Mouse (Mus musculus) forebrain, embryonic 12.5 days (tissue): Measurements from ENCODE around the gene Olfr486. TPM values are rescaled to one million over a fixed set of nuclear protein-coding genes. Genes with fewer than 3 reads are reported as not detected.
"Not testable (repeated sequence)": the region's sequence is repeated elsewhere in the genome, so short reads cannot be mapped to it uniquely, and the experiment has no call there.

Experiments used
- ATAC-seq: fragments of 200-750 bp; cut with Nextera tagmentation; 2 replicates; pipeline ENCODE4 v1.8.0; 2017; ENCODE audit warnings: moderate TSS enrichment; ENCODE audit not compliant: low FRiP score
- H3K27ac ChIP-seq: fragments of 300-500 bp; sonication (generic); 2 replicates; pipeline ENCODE4 v1.5.1; 2016; ENCODE audit warnings: mild to moderate bottlenecking
- H3K27me3 ChIP-seq: fragments of 300-500 bp; sonication (generic); 2 replicates; pipeline ENCODE4 v1.6.1; 2016; ENCODE audit warnings: mild to moderate bottlenecking
- H3K36me3 ChIP-seq: fragments of 300-500 bp; sonication (generic); replicated peaks from 2 replicates; pipeline ENCODE4 v1.6.1; 2016; ENCODE audit warnings: mild to moderate bottlenecking
- H3K4me1 ChIP-seq: fragments of 300-500 bp; sonication (generic); 2 replicates; pipeline ENCODE4 v1.6.1; 2016
- H3K4me2 ChIP-seq: fragments of 300-500 bp; sonication (generic); 2 replicates; pipeline ENCODE4 v1.6.1; 2016; ENCODE audit warnings: mild to moderate bottlenecking, moderate library complexity
- H3K4me3 ChIP-seq: fragments of 300-500 bp; sonication (generic); replicated peaks from 2 replicates; pipeline ENCODE4 v1.5.1; 2016; ENCODE audit warnings: mild to moderate bottlenecking
- H3K9ac ChIP-seq: fragments of 300-500 bp; sonication (generic); 2 replicates; pipeline ENCODE4 v1.6.1; 2016; ENCODE audit warnings: mild to moderate bottlenecking
- H3K9me3 ChIP-seq: fragments of 300-500 bp; sonication (generic); 2 replicates; pipeline ENCODE4 v1.6.1; 2016
- WGBS: fragments of 180-500 bp; shearing (Covaris S2); methylation state at CpG from one replicate; pipeline ENCODE4 v1.1.7; 2016; 5-methylcytosine and 5-hydroxymethylcytosine counted together
- polyA plus RNA-seq: library from polyadenylated mRNA; unstranded; fragments of >200 nt; fragmentation: Nextera tagmentation; extraction: Ambion mirVana; gene quantifications from 2 replicates; pipeline ENCODE4 v1.2.1, GENCODE M21; 2016

The Olfr486 gene
- not detected in 2 replicates for polyA plus RNA-seq

DNA sequence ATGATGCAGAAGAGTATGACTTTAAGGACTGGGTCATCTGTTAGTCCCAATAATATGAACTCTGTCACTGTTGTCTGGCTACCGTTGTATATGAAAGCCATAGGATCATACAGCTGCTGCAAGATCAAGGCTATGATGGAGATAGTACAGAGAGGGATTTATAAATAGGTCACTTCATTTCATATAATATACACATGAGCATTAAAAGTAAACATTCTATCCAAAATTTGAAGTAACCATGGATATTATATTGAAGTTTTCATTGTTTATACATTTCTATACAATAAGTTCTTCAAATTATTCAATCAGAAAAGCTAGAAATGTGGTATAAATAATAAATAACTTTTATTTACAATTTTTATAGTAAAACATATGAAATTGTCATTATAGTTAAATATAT is at the start of gene Olfr486:
Gene Olfr486, minus strand, starts transcription at position 101 of the 400 bp plus-strand sequence.
- not testable (repeated sequence) for H3K4me1 ChIP-seq, H3K4me2 ChIP-seq, ATAC-seq

DNA sequence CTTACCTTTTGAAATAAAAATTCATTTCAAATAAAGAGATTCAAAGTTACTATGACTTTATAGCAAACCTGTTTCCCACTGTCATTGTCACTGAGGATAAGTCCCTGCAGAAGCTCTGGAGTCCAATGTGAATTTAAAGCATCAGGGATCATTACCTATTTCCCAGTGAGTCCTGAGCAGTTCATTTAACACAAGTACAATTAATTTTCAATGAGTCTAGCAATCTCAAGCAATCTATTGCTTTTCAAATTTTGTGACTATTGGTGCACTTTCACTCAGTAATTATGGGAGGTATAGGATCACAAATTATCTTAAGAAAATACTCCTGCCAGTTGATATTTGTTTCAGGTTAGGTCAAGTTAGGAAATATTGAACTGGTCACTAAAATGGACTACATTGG is 42.0 kb upstream of the Olfr486 start, which contains the start of gene Olfr487:
Gene Olfr487, minus strand, starts transcription at position 101 of the 400 bp plus-strand sequence.
- H3K9me3 ChIP-seq, ATAC-seq, H3K4me3 ChIP-seq, H3K27me3 ChIP-seq, H3K27ac ChIP-seq, H3K9ac ChIP-seq, H3K4me1 ChIP-seq, H3K4me2 ChIP-seq, H3K36me3 ChIP-seq: not testable (repeated sequence)

More for the DNA sequence above, at the start of gene Olfr486:
- H3K9me3 ChIP-seq, H3K27me3 ChIP-seq, H3K4me3 ChIP-seq, H3K36me3 ChIP-seq, H3K9ac ChIP-seq, H3K27ac ChIP-seq: not testable (repeated sequence)
- 95% methylated on average over 1 of the region's 1 CpGs for WGBS

DNA sequence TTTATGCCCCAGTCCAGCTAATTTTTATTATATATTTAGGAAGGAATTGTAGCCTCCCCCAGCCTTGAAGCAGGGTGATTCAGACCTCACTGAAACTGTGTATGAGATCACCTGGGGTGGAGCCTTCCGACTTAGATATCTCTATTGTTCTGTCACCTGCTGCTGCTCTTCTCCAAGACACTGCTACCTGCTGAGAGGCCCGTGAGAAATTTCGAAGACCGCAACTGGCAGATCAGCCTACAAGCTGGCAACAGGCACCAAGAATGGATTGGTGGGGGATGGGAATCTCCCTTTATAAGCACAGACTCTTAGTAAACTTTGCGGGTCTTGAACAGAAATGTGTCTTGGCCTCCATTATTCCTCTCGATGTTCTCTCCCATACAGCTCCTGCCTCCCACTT is 24.4 kb upstream of the Olfr486 start:
- Histone ChIP-seq H3K36me3 (no peaks in the 10 kb centered on the region), H3K4me2 (no peak overlapping the region), H3K9ac (no peak overlapping the region), H3K27ac (no peak overlapping the region), H3K27me3 (no peaks in the 10 kb centered on the region), H3K4me1 (no peaks in the 10 kb centered on the region), H3K9me3 (no peaks in the 10 kb centered on the region), H3K4me3 (no peak overlapping the region)
- WGBS, result 42% methylated on average over 6 of the region's 6 CpGs
- no peak for ATAC-seq

DNA sequence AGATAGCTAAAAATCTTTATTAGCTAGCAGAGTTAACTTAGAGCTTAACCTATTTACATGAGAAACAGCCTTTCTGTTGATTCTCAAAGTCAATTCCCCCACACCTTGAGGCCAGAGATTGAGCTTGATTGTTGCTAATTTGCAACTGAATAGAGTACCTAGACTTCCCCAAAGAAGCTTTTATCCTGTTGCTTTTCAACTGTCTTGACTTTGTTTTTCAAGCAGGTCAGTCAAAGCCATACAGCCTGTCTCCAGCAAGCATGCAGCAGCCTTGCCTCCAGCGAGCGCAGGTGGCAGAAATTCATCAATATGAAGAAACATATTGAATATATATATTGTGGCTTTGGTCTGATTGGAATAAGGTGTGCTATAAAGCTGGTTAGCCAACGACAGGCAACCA is 23.8 kb upstream of the Olfr486 start:
- not testable (repeated sequence) for H3K4me2 ChIP-seq, H3K27ac ChIP-seq, H3K9me3 ChIP-seq, H3K9ac ChIP-seq, ATAC-seq, H3K4me1 ChIP-seq, H3K4me3 ChIP-seq, H3K36me3 ChIP-seq, H3K27me3 ChIP-seq
- WGBS, result 62% methylated on average over 3 of the region's 3 CpGs

DNA sequence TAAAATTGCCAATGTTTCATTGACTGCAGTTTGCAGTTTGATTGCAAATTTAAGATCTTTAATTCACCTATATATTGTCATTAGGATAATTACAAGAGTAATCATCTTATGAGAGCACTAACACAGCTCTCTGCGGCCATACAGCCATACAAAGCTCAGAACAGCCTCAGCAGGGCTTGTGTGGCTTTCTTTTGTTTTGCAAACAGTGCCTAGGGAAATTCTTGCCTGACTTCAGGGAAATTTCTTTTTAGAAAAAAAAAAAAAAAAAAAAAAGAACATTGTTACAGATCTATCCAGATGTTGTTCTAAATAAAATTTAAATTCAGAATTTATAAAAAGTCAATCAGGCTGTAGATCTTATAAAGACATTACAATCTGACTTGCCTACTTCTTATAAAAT is 20.2 kb upstream of the Olfr486 start:
- H3K4me1 ChIP-seq, H3K9ac ChIP-seq, H3K9me3 ChIP-seq, H3K27ac ChIP-seq, ATAC-seq, H3K4me3 ChIP-seq, H3K36me3 ChIP-seq, H3K4me2 ChIP-seq, H3K27me3 ChIP-seq: not testable (repeated sequence)
- 41% methylated on average over 1 of the region's 1 CpGs for WGBS

DNA sequence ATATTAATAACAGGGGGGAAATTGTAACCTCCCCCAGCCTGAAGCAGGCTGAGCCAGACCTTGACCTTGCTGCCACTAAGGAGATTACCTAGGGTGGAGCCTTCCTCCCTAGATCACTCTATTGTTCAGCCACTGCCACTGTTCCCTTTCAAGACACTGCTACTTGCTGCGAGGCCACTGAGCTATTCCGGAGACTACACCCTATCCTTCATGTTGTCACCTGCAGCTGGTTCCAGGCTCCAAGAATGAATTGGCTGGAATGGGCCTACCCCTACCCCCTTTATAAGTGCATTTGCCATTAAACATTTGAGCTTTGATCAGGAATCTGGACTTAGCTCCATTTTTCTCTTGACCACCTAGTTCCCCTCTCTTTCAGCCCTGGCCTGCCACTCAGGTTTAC is 18.7 kb upstream of the Olfr486 start:
- not testable (repeated sequence) for H3K9me3 ChIP-seq, ATAC-seq, H3K27ac ChIP-seq, H3K36me3 ChIP-seq, H3K4me1 ChIP-seq, H3K4me3 ChIP-seq, H3K27me3 ChIP-seq, H3K4me2 ChIP-seq, H3K9ac ChIP-seq
- 33% methylated on average over 2 of the region's 2 CpGs for WGBS

DNA sequence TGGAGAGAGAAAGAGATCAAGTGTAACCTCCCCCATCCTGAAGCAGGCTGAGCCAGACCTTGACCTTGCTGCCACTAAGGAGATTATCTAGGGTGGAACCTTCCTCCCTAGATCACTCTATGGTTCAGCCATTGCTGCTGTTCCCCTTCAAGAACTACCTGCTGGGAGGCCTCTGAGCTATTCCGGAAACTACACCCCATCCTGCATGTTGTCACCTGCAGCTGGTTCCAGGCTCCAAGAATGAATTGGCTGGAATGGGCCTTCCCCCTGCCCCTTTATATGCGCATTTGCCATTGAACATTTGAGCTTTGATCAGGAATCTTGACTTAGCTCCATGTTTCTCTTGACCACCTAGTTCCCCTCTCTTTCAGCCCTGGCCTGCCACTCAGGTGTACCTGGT is 12.7 kb upstream of the Olfr486 start:
- ATAC-seq, H3K36me3 ChIP-seq, H3K4me3 ChIP-seq, H3K4me1 ChIP-seq, H3K9me3 ChIP-seq, H3K27ac ChIP-seq, H3K9ac ChIP-seq, H3K4me2 ChIP-seq, H3K27me3 ChIP-seq: not testable (repeated sequence)
- WGBS, result 95% methylated on average over 2 of the region's 2 CpGs

DNA sequence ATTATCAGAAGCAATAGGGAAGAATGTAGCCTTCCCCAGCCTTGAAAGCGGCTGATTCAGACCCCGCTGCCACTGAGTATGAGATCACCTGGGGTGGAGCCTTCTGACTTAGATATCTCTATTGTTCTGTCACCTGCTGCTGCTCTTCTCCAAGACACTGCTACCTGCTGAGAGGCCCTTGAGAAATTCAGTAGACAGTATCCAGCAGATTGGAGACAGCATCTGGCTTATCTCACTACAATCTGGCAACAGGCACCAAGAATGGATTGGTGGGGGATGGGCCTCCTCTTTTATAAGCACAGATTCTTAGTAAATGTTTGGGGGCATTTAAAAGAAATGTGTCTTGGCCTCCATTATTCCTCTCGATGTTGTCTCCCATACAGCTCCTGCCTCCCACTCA is 11.9 kb upstream of the Olfr486 start:
- WGBS, result 83% methylated on average over 3 of the region's 3 CpGs
- H3K27me3 ChIP-seq, H3K9ac ChIP-seq, H3K4me2 ChIP-seq, H3K4me3 ChIP-seq, H3K4me1 ChIP-seq, ATAC-seq, H3K27ac ChIP-seq, H3K9me3 ChIP-seq, H3K36me3 ChIP-seq: not testable (repeated sequence)

DNA sequence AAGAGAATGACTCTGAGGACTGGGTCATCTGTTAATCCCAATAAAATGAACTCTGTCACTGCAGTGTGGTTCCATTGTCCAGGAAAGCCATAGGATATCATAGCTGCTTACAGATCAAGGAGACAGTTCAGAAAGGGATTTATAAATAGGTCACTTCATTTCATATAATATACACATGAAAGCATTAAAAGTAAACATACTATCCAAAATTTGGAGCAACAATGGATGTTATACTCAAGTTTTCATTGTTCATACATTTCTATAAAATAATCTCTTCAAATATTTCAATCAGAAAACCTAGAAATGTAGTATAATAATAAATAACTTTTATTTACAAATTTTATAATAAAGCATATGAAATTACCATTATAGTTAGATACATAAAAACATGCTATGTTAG is 12.8 kb downstream of the Olfr486 start, which contains the start of gene Olfr485:
Gene Olfr485, minus strand, starts transcription at position 101 of the 400 bp plus-strand sequence.
- H3K27ac ChIP-seq, result no peak within 1 kb of the TSS
- H3K9me3 ChIP-seq, result no peaks in the 10 kb centered on the region
- H3K27me3 ChIP-seq, result no peaks in the 10 kb centered on the region
- H3K4me2 ChIP-seq, result no peak within 1 kb of the TSS
- H3K9ac ChIP-seq, result no peak within 1 kb of the TSS
- no peak for ATAC-seq
- no peaks in the 10 kb centered on the region for H3K36me3 ChIP-seq
- no peaks in the 10 kb centered on the region for H3K4me1 ChIP-seq
- no peak within 1 kb of the TSS for H3K4me3 ChIP-seq

DNA sequence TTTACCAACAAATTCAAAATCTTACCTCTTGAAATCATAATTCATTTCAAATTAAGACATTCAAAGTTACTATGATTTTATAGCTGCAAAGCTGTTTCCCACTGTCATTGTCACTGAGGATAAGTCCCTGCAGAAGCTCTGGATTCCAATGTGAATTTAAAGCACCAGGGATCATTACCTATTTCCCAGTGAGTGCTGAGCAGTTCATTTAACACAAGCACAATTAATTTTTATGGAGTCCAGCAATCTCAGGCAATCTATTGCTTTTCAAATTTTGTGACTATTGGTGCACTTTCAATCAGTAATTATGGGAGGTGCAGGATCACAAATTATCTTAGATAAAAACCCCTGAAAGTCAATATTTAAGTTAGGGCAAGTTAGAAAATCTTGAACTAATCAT is 45.2 kb downstream of the Olfr486 start, which contains the start of gene Olfr484:
Gene Olfr484, minus strand, starts transcription at position 101 of the 400 bp plus-strand sequence.
- no peaks in the 10 kb centered on the region for H3K27me3 ChIP-seq
- no peaks in the 10 kb centered on the region for H3K9me3 ChIP-seq
- no peak for ATAC-seq
- no peaks in the 10 kb centered on the region for H3K36me3 ChIP-seq
- no peaks in the 10 kb centered on the region for H3K4me1 ChIP-seq
- H3K4me2 ChIP-seq, result no peak within 1 kb of the TSS
- H3K9ac ChIP-seq, result no peak within 1 kb of the TSS
- no peak within 1 kb of the TSS for H3K27ac ChIP-seq
- no peak within 1 kb of the TSS for H3K4me3 ChIP-seq

Other genes starting within 250 kb of the Olfr486 start
- gene Olfr473, start 242.3 kb downstream of the Olfr486 start, polyA plus RNA-seq, result not detected in 2 replicates
- gene Olfr474, start 218.1 kb downstream of the Olfr486 start, polyA plus RNA-seq, result not detected in 2 replicates
- not detected in 2 replicates for gene Olfr476, start 207.9 kb downstream of the Olfr486 start, polyA plus RNA-seq
- gene Olfr477, start 186.0 kb downstream of the Olfr486 start, polyA plus RNA-seq, result not detected in 2 replicates
- gene Olfr478, start 138.8 kb downstream of the Olfr486 start, polyA plus RNA-seq, result not detected in 2 replicates
- not detected in 2 replicates for gene Olfr479, start 122.0 kb downstream of the Olfr486 start, polyA plus RNA-seq
- gene Olfr480, start 105.4 kb downstream of the Olfr486 start, polyA plus RNA-seq, result not detected in 2 replicates
- gene Olfr481, start 92.9 kb downstream of the Olfr486 start, polyA plus RNA-seq, result not detected in 2 replicates
- 0.10 TPM in 1 of 2 replicates, not detected in the other for gene Olfr482, start 75.2 kb downstream of the Olfr486 start, polyA plus RNA-seq
- gene Olfr483, start 71.9 kb downstream of the Olfr486 start, polyA plus RNA-seq, result not detected in 2 replicates
- gene Olfr484, start 45.3 kb downstream of the Olfr486 start, polyA plus RNA-seq, result not detected in 2 replicates
- gene Olfr485, start 12.9 kb downstream of the Olfr486 start, polyA plus RNA-seq, result not detected in 2 replicates
- gene Olfr487, start 41.9 kb upstream of the Olfr486 start, polyA plus RNA-seq, result not detected in 2 replicates
- gene Olfr488, start 85.6 kb upstream of the Olfr486 start, polyA plus RNA-seq, result 0.06 TPM in 1 of 2 replicates, not detected in the other
- gene Olfr490, start 116.2 kb upstream of the Olfr486 start, polyA plus RNA-seq, result not detected in 2 replicates
- gene Olfr491, start 140.7 kb upstream of the Olfr486 start, polyA plus RNA-seq, result not detected in 2 replicates
- gene Olfr492, start 150.9 kb upstream of the Olfr486 start, polyA plus RNA-seq, result not detected in 2 replicates
- gene Olfr493, start 174.2 kb upstream of the Olfr486 start, polyA plus RNA-seq, result not detected in 2 replicates
- not detected in 2 replicates for gene Olfr494, start 192.6 kb upstream of the Olfr486 start, polyA plus RNA-seq
- not detected in 2 replicates for gene Olfr495, start 220.4 kb upstream of the Olfr486 start, polyA plus RNA-seq
- not detected in 2 replicates for gene Olfr497, start 247.7 kb upstream of the Olfr486 start, polyA plus RNA-seq